Mouse (Mus musculus) ES-Bruce4 (cell line): ENCODE data around the gene Lyar.

Experiments used
- CTCF ChIP-seq: IDR thresholded peaks from one replicate; pipeline ENCODE4 v1.8.1; 2011; ENCODE audit warnings: low read depth, low read length
- POLR2A ChIP-seq: IDR thresholded peaks from one replicate; pipeline ENCODE4 v1.8.1; 2011; ENCODE audit warnings: low read length; ENCODE audit not compliant: insufficient read depth

GRCm38 (mm10) chr5:38187006-38187405 is 33.3 kb upstream of the Lyar start:
- TF ChIP-seq CTCF (no peak), POLR2A (no peak)
